Comparison of ENCODE assay signal across 9 mouse cellular contexts in genomic region chrX:68585246-68585645, GRCm38 (mm10).
DNase-seq lines count a peak whose midpoint lies in the region; ATAC-seq and TF ChIP-seq lines count a peak whose summit lies in the region.
"Had no signal": no experiment of that assay in that cellular context is flagged by ENCODE, and none has a peak within 500 bp of the region (broad histone marks: within the 10 kb centered on the region; RNA-seq: fewer than 3 reads in every experiment).

No protein-coding gene starts in this region.

- H3K36me3 ChIP-seq in lung, embryonic 14.5 days (ENCODE audit: insufficient read depth), result no peaks in the 10 kb centered on the region

- ATAC-seq in lung, embryonic 14.5 days (ENCODE audit: insufficient read depth), result no peak
- ATAC-seq in megakaryocyte-erythroid progenitor cell, adult 5-6 weeks (replicated peaks; ENCODE audit: low FRiP score, low TSS enrichment, poor library complexity, severe bottlenecking), result no peak

- H3K4me3 ChIP-seq in lung, embryonic 14.5 days (ENCODE audit: low read depth, low read length), result no peak overlapping the region
- H3K4me3 ChIP-seq: megakaryocyte, embryonic 14.5 days had no signal

- H3K4me1 ChIP-seq in lung, embryonic 14.5 days (ENCODE audit: insufficient read depth), result no peaks in the 10 kb centered on the region
- H3K4me1 ChIP-seq: megakaryocyte, embryonic 14.5 days had no signal

- peak; percentile 37 for TF ChIP-seq CTCF in lung, embryonic 14.5 days (IDR thresholded peaks at IDR 0.05; ENCODE audit: low read depth)

- H3K4me2 ChIP-seq in lung, embryonic 14.5 days, result no peak overlapping the region

- H3K27ac ChIP-seq in lung, embryonic 14.5 days (ENCODE audit: low read depth), result no peak overlapping the region

- H3K9ac ChIP-seq in lung, embryonic 14.5 days, result no peak overlapping the region

- no peaks in the 10 kb centered on the region for H3K27me3 ChIP-seq in lung, embryonic 14.5 days (ENCODE audit: insufficient read depth, low read length)

- no peaks in the 10 kb centered on the region for H3K9me3 ChIP-seq in lung, embryonic 14.5 days (ENCODE audit: low read depth, low read length)

- 20% methylated on average over 9 of the region's 9 CpGs for WGBS in lung, embryonic 14.5 days

- DNase-seq in lung, embryonic 14.5 days, result peak; percentile 45
- DNase-seq in lung, postnatal 25 days (ENCODE audit: low spot score), result no peak
- DNase-seq in NIH3T3 (ENCODE audit: low read depth), result peak; percentile 85
- peak; percentile 9 for DNase-seq in cerebellum, adult 9-11 months
- DNase-seq in gastrocnemius, postnatal 25 days, result peak; percentile 25
- peak; percentile 48 to 61 for DNase-seq in left cerebral cortex, postnatal 14 days (ENCODE audit: low spot score in 2 of 2)
- DNase-seq in thymus, postnatal 10 days (ENCODE audit: low spot score in 2 of 2), result no peak

- intact Hi-C loops in left cerebral cortex, postnatal 14 days (cut with DNase I), result no loop called here

Comparison
In these comparisons a context has a peak if more than half of its experiments do, and no peak if none do; other contexts are left out.
1. DNase-seq: peak in lung, embryonic 14.5 days (single experiment), NIH3T3 (single experiment), cerebellum, adult 9-11 months (single experiment), gastrocnemius, postnatal 25 days (single experiment) and left cerebral cortex, postnatal 14 days (2 of 2); none in lung, postnatal 25 days (single experiment) and thymus, postnatal 10 days (0 of 2).